Mouse (Mus musculus) limb, embryonic 12.5 days (tissue): Measurements from ENCODE around the gene Gpm6a. TPM values are rescaled to one million over a fixed set of nuclear protein-coding genes. Genes with fewer than 3 reads are reported as not detected.

Experiments used
- ATAC-seq: fragments of 200-750 bp; cut with Nextera tagmentation; 2 replicates; pipeline ENCODE4 v1.8.0; 2017; ENCODE audit warnings: low read depth, moderate TSS enrichment; ENCODE audit not compliant: insufficient number of reproducible peaks, insufficient read depth, low FRiP score, low TSS enrichment
- H3K27ac ChIP-seq: fragments of 300-500 bp; sonication (generic); 2 replicates; pipeline ENCODE4 v1.5.1; 2016; ENCODE audit warnings: mild to moderate bottlenecking, moderate library complexity
- H3K27me3 ChIP-seq: fragments of 300-500 bp; sonication (generic); 2 replicates; pipeline ENCODE4 v1.6.1; 2016; ENCODE audit warnings: mild to moderate bottlenecking, moderate library complexity
- H3K36me3 ChIP-seq: fragments of 300-500 bp; sonication (generic); 2 replicates; pipeline ENCODE4 v1.6.1; 2016; ENCODE audit warnings: mild to moderate bottlenecking, moderate library complexity
- H3K4me1 ChIP-seq: fragments of 300-500 bp; sonication (generic); replicated peaks from 2 replicates; pipeline ENCODE4 v1.6.1; 2016
- H3K4me2 ChIP-seq: fragments of 300-500 bp; sonication (generic); 2 replicates; pipeline ENCODE4 v1.6.1; 2016; ENCODE audit warnings: mild to moderate bottlenecking, moderate library complexity
- H3K4me3 ChIP-seq: fragments of 300-500 bp; sonication (generic); replicated peaks from 2 replicates; pipeline ENCODE4 v1.5.1; 2016; ENCODE audit warnings: mild to moderate bottlenecking
- H3K9ac ChIP-seq: fragments of 300-500 bp; sonication (generic); replicated peaks from 2 replicates; pipeline ENCODE4 v1.6.1; 2016; ENCODE audit warnings: mild to moderate bottlenecking, moderate library complexity
- H3K9me3 ChIP-seq: fragments of 300-500 bp; sonication (generic); 2 replicates; pipeline ENCODE4 v1.6.1; 2016; ENCODE audit warnings: mild to moderate bottlenecking, moderate library complexity
- WGBS: fragments of 180-500 bp; shearing (Covaris S2); methylation state at CpG from one replicate; pipeline ENCODE4 v1.1.7; 2016; 5-methylcytosine and 5-hydroxymethylcytosine counted together
- polyA plus RNA-seq: library from polyadenylated mRNA; unstranded; fragments of >200 nt; fragmentation: Nextera tagmentation; extraction: Ambion mirVana; gene quantifications from 2 replicates; pipeline ENCODE4 v1.2.1, GENCODE M21; 2016

The Gpm6a gene
- polyA plus RNA-seq, 1 experiment from 2014 or later: 5.8 TPM

DNA sequence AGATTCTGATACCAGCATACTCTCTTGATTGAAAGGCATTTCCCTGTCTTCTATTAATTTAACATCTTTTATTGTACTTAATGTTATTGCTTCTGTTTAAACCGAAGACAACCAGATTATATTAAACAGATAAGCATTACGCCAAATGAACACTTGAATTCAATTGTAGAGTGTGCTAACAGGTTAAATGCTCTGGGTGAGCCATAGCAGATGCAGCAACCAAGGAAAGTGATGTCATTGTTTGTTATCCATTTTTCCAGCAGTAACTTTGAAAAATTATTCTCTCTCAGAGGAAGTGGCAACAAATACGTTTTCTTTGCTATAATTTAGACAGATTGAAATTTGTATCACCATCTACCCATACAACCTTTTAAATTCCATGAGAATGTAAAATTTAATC, 2.9 kb downstream of the Gpm6a start:
- no peak overlapping the region for H3K4me3 ChIP-seq
- H3K27ac ChIP-seq: no peak overlapping the region
- no peak overlapping the region for H3K9ac ChIP-seq
- no peak for ATAC-seq
- H3K27me3 ChIP-seq: no peaks in the 10 kb centered on the region
- no peak overlapping the region for H3K4me2 ChIP-seq
- H3K9me3 ChIP-seq: no peaks in the 10 kb centered on the region
- H3K36me3 ChIP-seq: no peaks in the 10 kb centered on the region
- H3K4me1 ChIP-seq: no peaks in the 10 kb centered on the region
- 81% methylated on average over 3 of the region's 3 CpGs for WGBS

DNA sequence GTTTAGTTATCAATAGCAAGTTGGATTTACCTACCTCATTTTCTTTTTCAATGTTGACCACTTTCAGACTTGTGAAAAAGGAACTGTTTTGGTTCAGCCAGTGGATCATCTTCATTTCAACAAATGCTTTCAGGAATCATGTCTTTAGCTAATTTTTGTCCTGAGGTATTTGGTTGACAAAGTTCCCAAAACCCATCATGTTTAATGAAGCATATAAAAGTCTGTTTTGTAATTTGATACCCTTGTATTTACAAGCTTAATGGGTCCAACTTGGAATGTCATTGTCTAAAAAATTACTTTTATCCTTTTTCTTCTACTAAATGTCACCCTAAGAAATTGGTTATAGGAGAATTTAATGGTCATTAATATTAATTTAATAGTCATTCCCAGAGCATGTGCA, 6.9 kb downstream of the Gpm6a start:
- Histone ChIP-seq H3K4me1 (no peaks in the 10 kb centered on the region), H3K36me3 (no peaks in the 10 kb centered on the region), H3K4me3 (no peak overlapping the region), H3K27ac (no peak overlapping the region), H3K4me2 (no peak overlapping the region), H3K9ac (no peak overlapping the region), H3K27me3 (no peaks in the 10 kb centered on the region), H3K9me3 (no peaks in the 10 kb centered on the region)
- ATAC-seq: no peak

DNA sequence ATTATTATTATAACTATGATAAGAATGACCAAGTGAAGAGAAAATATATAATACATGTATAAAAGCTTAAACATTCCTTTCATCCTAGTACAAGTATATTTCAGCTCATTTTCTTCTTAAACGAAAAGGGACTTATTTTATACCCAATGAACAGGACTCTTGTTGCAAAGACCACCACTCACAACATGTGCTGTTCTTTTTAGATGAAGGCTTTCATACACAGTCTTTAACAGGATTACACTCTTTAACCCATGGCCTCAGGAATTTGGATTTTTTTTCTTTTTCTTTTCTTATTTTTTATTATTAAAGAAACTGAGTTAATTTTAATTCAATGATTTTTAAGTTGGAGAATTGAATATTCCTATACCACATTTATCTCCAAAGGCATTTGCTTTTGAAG, 20.4 kb downstream of the Gpm6a start:
- H3K4me3 ChIP-seq: no peak overlapping the region
- ATAC-seq: no peak
- 89% methylated on average over 1 of the region's 1 CpGs for WGBS
- no peak overlapping the region for H3K27ac ChIP-seq
- no peak overlapping the region for H3K4me2 ChIP-seq
- H3K9ac ChIP-seq: no peak overlapping the region
- H3K27me3 ChIP-seq: no peaks in the 10 kb centered on the region
- H3K36me3 ChIP-seq: no peaks in the 10 kb centered on the region
- H3K4me1 ChIP-seq: no peaks in the 10 kb centered on the region
- no peaks in the 10 kb centered on the region for H3K9me3 ChIP-seq

DNA sequence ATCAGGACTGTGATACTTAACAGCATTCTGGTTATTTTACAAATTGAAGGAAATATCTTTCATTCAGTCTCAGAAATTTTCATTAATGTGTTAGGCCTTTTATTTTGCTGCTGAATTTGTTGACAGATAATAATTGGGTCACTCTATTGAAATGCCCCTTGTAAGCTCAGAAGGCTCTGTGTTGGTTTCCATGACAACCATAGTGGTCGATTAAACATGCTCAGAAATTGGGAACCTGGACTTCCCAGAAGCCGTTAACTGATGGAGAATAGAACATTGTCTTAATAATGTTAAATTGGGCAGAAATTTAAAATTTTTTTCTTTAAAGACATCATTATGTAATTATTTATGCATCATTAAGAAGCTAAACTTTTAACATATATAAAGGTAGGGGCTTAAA, 20.9 kb downstream of the Gpm6a start:
- H3K4me3 ChIP-seq: no peak overlapping the region
- H3K27ac ChIP-seq: no peak overlapping the region
- no peaks in the 10 kb centered on the region for H3K9me3 ChIP-seq
- no peak overlapping the region for H3K4me2 ChIP-seq
- no peak for ATAC-seq
- H3K27me3 ChIP-seq: no peaks in the 10 kb centered on the region
- no peak overlapping the region for H3K9ac ChIP-seq
- WGBS: 54% methylated on average over 2 of the region's 2 CpGs
- no peaks in the 10 kb centered on the region for H3K36me3 ChIP-seq
- no peaks in the 10 kb centered on the region for H3K4me1 ChIP-seq

DNA sequence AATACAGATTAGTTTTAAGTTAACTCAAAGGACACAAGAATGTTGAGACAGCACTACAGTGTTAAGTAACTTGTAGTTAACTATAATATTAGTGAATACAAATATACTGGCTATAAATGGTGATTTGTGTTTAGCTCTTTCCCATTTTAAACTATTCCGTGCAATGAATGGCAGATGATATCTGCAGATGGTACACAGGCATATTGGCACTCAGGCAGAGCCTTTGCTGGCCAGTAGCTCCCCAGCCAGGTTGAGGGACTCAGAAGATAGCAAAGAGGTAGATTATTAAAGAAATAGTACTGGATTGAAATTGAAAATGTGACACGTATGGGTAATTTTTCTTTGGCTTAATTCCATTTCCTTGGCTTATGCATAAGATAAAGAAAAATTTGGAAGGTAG, 21.3 kb downstream of the Gpm6a start:
- no peak overlapping the region for H3K4me3 ChIP-seq
- 85% methylated on average over 2 of the region's 2 CpGs for WGBS
- H3K4me2 ChIP-seq: no peak overlapping the region
- no peak overlapping the region for H3K27ac ChIP-seq
- H3K27me3 ChIP-seq: no peaks in the 10 kb centered on the region
- no peaks in the 10 kb centered on the region for H3K36me3 ChIP-seq
- H3K9me3 ChIP-seq: no peaks in the 10 kb centered on the region
- ATAC-seq: no peak
- no peak overlapping the region for H3K9ac ChIP-seq
- H3K4me1 ChIP-seq: no peaks in the 10 kb centered on the region

DNA sequence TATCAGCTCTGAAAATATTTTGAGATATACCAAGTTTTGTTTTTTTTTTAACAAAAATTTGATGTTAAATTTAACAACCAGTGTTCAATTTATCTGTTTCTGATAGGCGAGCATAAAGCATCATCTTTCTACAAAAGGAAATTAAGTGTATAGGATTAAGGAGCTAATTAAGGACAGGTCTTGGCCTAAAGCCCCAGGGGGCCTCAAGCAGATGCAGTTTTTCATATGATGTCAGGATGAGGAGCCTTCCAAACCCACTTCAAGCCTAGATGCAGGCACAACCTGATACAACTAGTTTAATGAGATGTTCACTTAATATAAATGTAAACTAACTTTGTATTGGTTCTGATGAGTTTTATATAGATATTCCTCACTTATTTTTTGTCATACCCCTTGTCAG, 22.0 kb downstream of the Gpm6a start:
- no peak overlapping the region for H3K4me2 ChIP-seq
- 35% methylated on average over 1 of the region's 1 CpGs for WGBS
- no peak overlapping the region for H3K27ac ChIP-seq
- no peaks in the 10 kb centered on the region for H3K36me3 ChIP-seq
- H3K27me3 ChIP-seq: no peaks in the 10 kb centered on the region
- H3K4me1 ChIP-seq: no peaks in the 10 kb centered on the region
- H3K9me3 ChIP-seq: no peaks in the 10 kb centered on the region
- no peak for ATAC-seq
- H3K4me3 ChIP-seq: no peak overlapping the region
- no peak overlapping the region for H3K9ac ChIP-seq

DNA sequence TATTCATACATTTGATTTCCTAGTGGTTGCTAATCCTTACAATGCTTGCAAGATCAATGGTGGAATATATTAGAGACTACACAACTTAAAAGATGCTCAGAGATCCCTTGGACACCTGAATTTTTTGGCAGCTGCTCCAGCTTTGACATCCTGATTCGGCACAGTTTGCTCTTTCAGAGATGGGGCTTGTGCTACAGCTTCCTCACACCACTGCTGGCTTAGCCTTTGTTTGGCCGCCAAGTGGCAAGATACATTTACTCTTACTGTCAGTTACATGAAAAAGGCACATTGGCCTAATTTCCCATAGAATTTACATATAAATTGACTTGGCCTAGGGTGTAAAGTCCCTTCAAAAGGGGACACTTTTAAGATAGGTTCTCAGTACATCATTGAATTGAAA, 32.1 kb downstream of the Gpm6a start:
- Histone ChIP-seq H3K4me1 (no peaks in the 10 kb centered on the region), H3K9me3 (no peaks in the 10 kb centered on the region), H3K36me3 (no peaks in the 10 kb centered on the region), H3K9ac (no peak overlapping the region), H3K27me3 (no peaks in the 10 kb centered on the region), H3K27ac (no peak overlapping the region), H3K4me3 (no peak overlapping the region), H3K4me2 (no peak overlapping the region)
- ATAC-seq: no peak
- 63% methylated on average over 2 of the region's 2 CpGs for WGBS

DNA sequence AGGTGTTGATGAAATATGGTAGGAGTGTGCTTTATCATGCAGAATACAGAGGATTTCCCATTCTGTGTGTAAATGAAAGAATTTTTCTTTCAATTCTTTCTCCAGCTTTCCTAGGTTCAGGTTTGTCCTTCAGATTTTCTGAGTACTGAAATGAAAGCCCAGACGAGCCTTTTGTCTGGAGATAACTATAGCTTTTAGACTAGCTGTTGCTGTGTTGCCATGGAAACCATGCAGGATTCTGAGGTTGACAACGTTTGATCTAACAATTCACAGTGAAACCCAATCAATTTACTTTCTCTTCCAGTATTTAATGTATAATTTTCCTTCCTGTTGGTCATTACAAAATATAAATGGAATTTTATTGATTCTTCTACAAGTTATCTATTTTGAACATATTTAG, 34.5 kb downstream of the Gpm6a start:
- no peak overlapping the region for H3K4me2 ChIP-seq
- no peaks in the 10 kb centered on the region for H3K9me3 ChIP-seq
- WGBS: 36% methylated on average over 2 of the region's 2 CpGs
- no peak for ATAC-seq
- no peaks in the 10 kb centered on the region for H3K36me3 ChIP-seq
- H3K4me3 ChIP-seq: no peak overlapping the region
- no peaks in the 10 kb centered on the region for H3K4me1 ChIP-seq
- H3K27ac ChIP-seq: no peak overlapping the region
- no peak overlapping the region for H3K9ac ChIP-seq
- no peaks in the 10 kb centered on the region for H3K27me3 ChIP-seq

DNA sequence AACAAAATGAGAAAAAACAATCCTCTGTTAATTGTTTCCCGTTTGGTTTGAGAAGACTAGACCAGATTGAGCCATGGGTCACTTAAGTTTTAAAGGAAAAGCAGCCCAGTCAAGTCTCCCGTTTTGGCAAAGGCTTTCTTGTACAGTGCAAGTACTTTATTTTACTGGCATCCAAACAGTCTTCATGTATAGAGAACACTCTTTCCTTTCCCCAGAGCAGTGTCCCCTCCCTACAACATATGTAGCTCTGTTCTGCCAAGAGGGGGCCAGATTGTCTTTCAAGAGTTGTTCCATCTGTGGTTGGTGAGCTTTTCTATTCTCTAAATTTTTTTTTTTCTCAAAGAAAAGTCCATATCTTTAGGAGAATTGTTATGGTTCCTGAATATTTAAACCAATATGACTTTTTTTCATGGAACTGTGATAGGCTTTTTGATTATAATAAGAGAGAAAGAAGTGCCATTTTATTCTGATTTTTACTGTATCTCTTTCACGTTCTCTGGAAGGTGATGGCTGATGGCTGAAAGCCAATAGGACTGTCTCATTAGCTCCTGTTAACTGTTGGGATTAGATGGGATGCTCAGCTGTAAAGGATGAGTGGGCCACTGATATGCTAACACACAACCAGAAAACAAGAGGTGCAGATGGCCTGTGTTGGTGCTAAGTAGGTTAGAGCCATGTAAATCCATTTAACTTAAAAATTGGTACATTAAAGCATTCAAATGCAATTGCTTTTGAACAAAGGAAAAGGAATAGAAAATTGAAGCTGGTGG, 37.4 kb downstream of the Gpm6a start:
- 74% methylated on average over 3 of the region's 3 CpGs for WGBS
- no peak overlapping the region for H3K4me3 ChIP-seq
- no peak overlapping the region for H3K9ac ChIP-seq
- H3K27me3 ChIP-seq: no peaks in the 10 kb centered on the region
- no peaks in the 10 kb centered on the region for H3K4me1 ChIP-seq
- ATAC-seq: no peak
- no peak overlapping the region for H3K4me2 ChIP-seq
- no peaks in the 10 kb centered on the region for H3K36me3 ChIP-seq
- H3K9me3 ChIP-seq: no peaks in the 10 kb centered on the region
- no peak overlapping the region for H3K27ac ChIP-seq

DNA sequence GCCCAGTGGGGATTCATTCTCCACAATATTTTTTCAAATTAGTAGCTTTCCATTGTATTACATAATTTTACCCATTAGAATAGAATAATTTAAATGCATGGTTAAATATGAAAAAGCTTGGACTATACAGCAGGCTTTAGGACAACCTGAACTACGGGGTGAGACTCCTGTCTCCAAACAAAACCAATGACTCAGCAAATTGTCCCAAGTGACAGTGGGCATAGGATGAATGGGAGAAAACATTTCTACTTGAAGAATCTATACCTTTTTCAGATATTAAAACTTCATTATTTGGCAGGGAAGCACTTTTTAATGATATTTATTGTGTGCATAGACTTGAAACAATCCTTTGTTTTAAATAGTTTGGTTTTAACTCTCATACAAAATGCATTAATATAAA, 41.0 kb downstream of the Gpm6a start:
- H3K4me1 ChIP-seq: no peaks in the 10 kb centered on the region
- H3K27me3 ChIP-seq: no peaks in the 10 kb centered on the region
- no peaks in the 10 kb centered on the region for H3K9me3 ChIP-seq
- WGBS: 77% methylated on average over 1 of the region's 1 CpGs
- no peaks in the 10 kb centered on the region for H3K36me3 ChIP-seq
- no peak overlapping the region for H3K4me3 ChIP-seq
- no peak overlapping the region for H3K9ac ChIP-seq
- ATAC-seq: no peak
- H3K4me2 ChIP-seq: no peak overlapping the region
- H3K27ac ChIP-seq: no peak overlapping the region

DNA sequence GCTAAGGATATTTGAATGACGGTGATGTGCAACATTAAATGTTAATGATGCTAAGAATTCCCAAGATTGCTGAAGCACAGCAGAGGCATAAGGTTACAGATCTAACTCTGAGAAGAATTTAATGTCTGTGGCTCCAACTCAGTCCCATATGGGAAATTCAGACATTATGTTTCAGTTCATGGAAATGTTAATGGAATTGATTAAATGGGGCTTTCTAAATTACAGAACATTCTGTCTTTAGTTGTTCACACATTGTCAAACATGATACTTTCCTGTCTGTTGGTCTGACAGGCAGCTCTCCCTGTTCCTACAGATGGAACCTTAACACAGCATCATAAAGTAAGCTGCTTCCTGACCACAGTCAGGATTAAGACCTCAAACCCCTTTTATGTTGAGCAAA, 47.8 kb downstream of the Gpm6a start:
- Histone ChIP-seq H3K4me3 (no peak overlapping the region), H3K4me2 (no peak overlapping the region), H3K36me3 (no peaks in the 10 kb centered on the region), H3K27me3 (no peaks in the 10 kb centered on the region), H3K9me3 (no peaks in the 10 kb centered on the region), H3K9ac (no peak overlapping the region), H3K4me1 (no peaks in the 10 kb centered on the region), H3K27ac (no peak overlapping the region)
- no peak for ATAC-seq
- 87% methylated on average over 1 of the region's 1 CpGs for WGBS

DNA sequence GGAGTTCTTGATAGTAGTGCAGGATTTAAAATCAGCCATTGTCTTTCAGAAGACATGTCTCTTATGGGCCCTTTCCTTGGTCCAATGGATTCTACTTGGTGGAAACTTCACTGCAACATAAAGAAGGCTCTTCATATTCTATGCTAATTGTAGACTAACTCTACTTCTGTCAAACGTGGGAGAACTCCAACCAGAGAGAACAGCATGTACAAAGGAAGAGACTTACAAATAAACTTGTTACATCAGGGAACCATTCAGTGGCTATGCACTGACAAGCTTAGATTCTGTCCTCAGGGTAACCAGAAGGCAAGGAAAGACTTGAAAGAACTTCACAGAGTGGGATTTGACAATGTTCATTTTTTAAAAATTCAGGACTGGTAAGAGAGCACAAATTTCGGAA, 48.3 kb downstream of the Gpm6a start:
- no peaks in the 10 kb centered on the region for H3K9me3 ChIP-seq
- no peak overlapping the region for H3K9ac ChIP-seq
- H3K4me3 ChIP-seq: no peak overlapping the region
- ATAC-seq: no peak
- no peaks in the 10 kb centered on the region for H3K36me3 ChIP-seq
- no peak overlapping the region for H3K4me2 ChIP-seq
- no peaks in the 10 kb centered on the region for H3K27me3 ChIP-seq
- H3K27ac ChIP-seq: no peak overlapping the region
- no peaks in the 10 kb centered on the region for H3K4me1 ChIP-seq
- WGBS: 57% methylated on average over 2 of the region's 2 CpGs
